Mouse (Mus musculus) small intestine, adult 2 months (tissue): ENCODE results near the gene Sox6.

ENCODE experiments used
- CTCF ChIP-seq: fragments of 200-500 bp; IDR thresholded peaks from 2 replicates; pipeline ENCODE4 v1.5.1; 2012; ENCODE audit warnings: low read depth, mild to moderate bottlenecking, control low read depth, inconsistent platforms, low read length, moderate library complexity, mixed read lengths; ENCODE audit not compliant: insufficient replicate concordance, insufficient read length; ENCODE audit errors: extremely low read depth
- POLR2A ChIP-seq: fragments of 200-500 bp; IDR thresholded peaks from 2 replicates; pipeline ENCODE4 v1.6.1; 2012; ENCODE audit warnings: low read depth, mild to moderate bottlenecking, control low read depth, inconsistent platforms, low read length, moderate library complexity

DNA sequence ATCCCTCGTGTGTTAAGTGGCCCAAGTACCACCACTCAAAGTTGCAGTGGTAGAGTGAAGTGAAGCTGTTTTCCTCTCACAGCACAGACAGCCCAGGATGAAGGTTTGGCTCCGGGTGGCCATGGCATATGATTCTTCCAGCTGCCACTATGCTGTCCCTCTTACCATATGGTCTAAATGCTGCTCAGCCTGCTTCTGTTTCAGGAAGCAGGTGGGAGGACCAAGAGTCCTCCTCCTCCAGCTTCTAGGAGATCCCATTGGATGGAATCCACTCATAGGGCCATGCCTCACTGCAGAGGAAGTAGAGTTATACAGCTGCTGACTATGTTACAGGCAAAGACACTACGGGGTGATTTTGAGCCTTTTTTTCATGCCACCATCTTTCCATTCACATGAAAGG is 591.5 kb downstream of the Sox6 start:
- TF ChIP-seq CTCF (no peak), POLR2A (no peak)
